23 mouse cellular contexts compared by ENCODE assay signal in the genomic region with DNA sequence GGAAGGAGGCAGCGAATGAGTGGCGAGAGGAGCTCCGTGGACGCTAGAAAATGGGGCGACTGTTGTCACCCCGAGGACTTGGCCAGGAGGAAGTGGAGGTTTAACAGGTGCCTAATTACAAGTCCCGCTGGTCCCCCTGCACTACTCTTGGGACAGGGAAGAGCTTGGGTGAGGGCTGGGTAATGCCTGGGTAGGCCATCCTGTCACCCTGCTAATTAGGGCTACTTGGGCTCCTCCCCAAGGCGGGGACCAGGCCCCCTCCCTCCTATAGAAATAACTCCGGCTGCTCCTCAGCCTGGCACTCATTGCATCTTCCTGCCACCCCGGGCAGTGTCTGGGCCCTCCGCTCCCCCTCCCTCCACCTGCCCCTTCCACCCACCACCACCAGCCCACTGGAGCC. TPM values are rescaled to one million over a fixed set of nuclear protein-coding genes. Genes with fewer than 3 reads are reported as not detected.
DNase-seq lines count a peak whose midpoint lies in the region; ATAC-seq and TF ChIP-seq lines count a peak whose summit lies in the region.
"Had no signal": no experiment of that assay in that cellular context is flagged by ENCODE, and none has a peak within 500 bp of the region (broad histone marks: within the 10 kb centered on the region; RNA-seq: fewer than 3 reads in every experiment).

Gene Vsig8 (plus strand): TSS at position 301 of the 400 bp plus-strand sequence.

- H3K36me3 ChIP-seq in limb, embryonic 10.5 days, result no peaks in the 10 kb centered on the region
- H3K36me3 ChIP-seq in stomach, embryonic 16.5 days (ENCODE audit: control insufficient read depth, insufficient read depth, low read length), result no peaks in the 10 kb centered on the region
- no peaks in the 10 kb centered on the region for H3K36me3 ChIP-seq in hindbrain, embryonic 13.5 days
- H3K36me3 ChIP-seq: forebrain, embryonic 10.5 days; hindbrain, embryonic 12.5 days had no signal

- H3K9me3 ChIP-seq in limb, embryonic 10.5 days (replicated peaks), result no peaks in the 10 kb centered on the region
- no peaks in the 10 kb centered on the region for H3K9me3 ChIP-seq in stomach, embryonic 16.5 days (replicated peaks; ENCODE audit: control insufficient read depth, low read length)
- H3K9me3 ChIP-seq in hindbrain, embryonic 13.5 days, result no peaks in the 10 kb centered on the region
- H3K9me3 ChIP-seq: forebrain, embryonic 10.5 days; forebrain, embryonic 13.5 days; hindbrain, embryonic 12.5 days had no signal

- no peak for DNase-seq in lung, adult 2 months
- no peak for DNase-seq in lung, postnatal 4 days
- DNase-seq in limb, embryonic 10.5 days (ENCODE audit: low spot score), result no peak
- DNase-seq in spleen, postnatal 10 days (ENCODE audit: low spot score in 2 of 2), result no peak
- DNase-seq: adrenal gland, adult 8-10 months; adrenal gland, postnatal 25 days; cerebellum, adult 18-20 months; cerebellum, adult 9-10 months; cerebellum, postnatal 14 days; gastrocnemius, postnatal 10 days; gastrocnemius, postnatal 36 days; heart, adult 2 months had no signal

- no peak within 1 kb of the TSS for H3K4me3 ChIP-seq in lung, adult 2 months (replicated peaks; ENCODE audit: extremely low read depth, low read depth, low read length)
- H3K4me3 ChIP-seq in limb, embryonic 10.5 days, result no peak within 1 kb of the TSS
- H3K4me3 ChIP-seq in stomach, embryonic 16.5 days (replicated peaks; ENCODE audit: low read length), result peak within 1 kb of the TSS; percentile 21
- no peak within 1 kb of the TSS for H3K4me3 ChIP-seq in hindbrain, embryonic 13.5 days
- H3K4me3 ChIP-seq: forebrain, embryonic 10.5 days; forebrain, embryonic 13.5 days; heart, adult 2 months; hindbrain, embryonic 12.5 days had no signal

- peak within 1 kb of the TSS; percentile 40 for H3K4me2 ChIP-seq in stomach, embryonic 16.5 days (ENCODE audit: low read depth, low read length)
- no peak within 1 kb of the TSS for H3K4me2 ChIP-seq in hindbrain, embryonic 13.5 days
- H3K4me2 ChIP-seq: forebrain, embryonic 13.5 days; heart, embryonic 11.5 days; hindbrain, embryonic 12.5 days had no signal

- no peak for TF ChIP-seq CTCF in lung, adult 2 months (IDR thresholded peaks at IDR 0.05; ENCODE audit: insufficient read depth, low read length)

- no peak for TF ChIP-seq POLR2A in lung, adult 2 months (IDR thresholded peaks at IDR 0.05; ENCODE audit: borderline replicate concordance, extremely low read depth, low read depth, low read length)

- no peak for ATAC-seq in stomach, embryonic 16.5 days (ENCODE audit: insufficient read depth, low FRiP score)
- no peak for ATAC-seq in hindbrain, embryonic 13.5 days (ENCODE audit: low FRiP score)
- ATAC-seq: activated CD4-positive, CD25-positive, alpha-beta regulatory T cell, adult 4 months; CD4-positive, CD25-positive, alpha-beta regulatory T cell, adult 4 months; forebrain, embryonic 13.5 days; forebrain, embryonic 16.5 days; hindbrain, embryonic 16.5 days had no signal

- H3K9ac ChIP-seq in stomach, embryonic 16.5 days (ENCODE audit: low read length), result peak within 1 kb of the TSS; percentile 48
- no peak within 1 kb of the TSS for H3K9ac ChIP-seq in hindbrain, embryonic 13.5 days
- H3K9ac ChIP-seq: forebrain, embryonic 13.5 days; hindbrain, embryonic 12.5 days had no signal

- 0 out of 2 replicates have a peak within 1 kb of the TSS, but pooled peaks have one; percentile 4 for H3K27ac ChIP-seq in limb, embryonic 10.5 days
- peak within 1 kb of the TSS; percentile 67 for H3K27ac ChIP-seq in stomach, embryonic 16.5 days (ENCODE audit: low read length)
- H3K27ac ChIP-seq in hindbrain, embryonic 13.5 days, result no peak within 1 kb of the TSS
- H3K27ac ChIP-seq: forebrain, embryonic 10.5 days; forebrain, embryonic 13.5 days; heart, adult 2 months; hindbrain, embryonic 12.5 days had no signal

- WGBS in lung, adult 2 months, result 75% methylated on average over 11 of the region's 11 CpGs
- WGBS in limb, embryonic 10.5 days, result 82% methylated on average over 11 of the region's 11 CpGs
- WGBS in stomach, embryonic 16.5 days, result 72% methylated on average over 11 of the region's 11 CpGs
- WGBS in hindbrain, embryonic 13.5 days, result 81% methylated on average over 11 of the region's 11 CpGs

- peaks cover 68% of the 10 kb centered on the region for H3K27me3 ChIP-seq in limb, embryonic 10.5 days (ENCODE audit: low read depth, poor library complexity, severe bottlenecking)
- peaks cover 5% of the 10 kb centered on the region; the same call in 1 of the 2 replicates for H3K27me3 ChIP-seq in stomach, embryonic 16.5 days (ENCODE audit: control insufficient read depth, insufficient read depth, low read length)
- H3K27me3 ChIP-seq in hindbrain, embryonic 13.5 days, result peaks cover 35% of the 10 kb centered on the region

- peaks cover 6% of the 10 kb centered on the region; the same call in 1 of the 2 replicates for H3K4me1 ChIP-seq in lung, adult 2 months (ENCODE audit: control insufficient read depth, insufficient read depth, low read length)
- peaks cover 27% of the 10 kb centered on the region for H3K4me1 ChIP-seq in limb, embryonic 10.5 days
- 0 out of 2 replicates have a peak, but pooled peaks cover 2% of the 10 kb centered on the region for H3K4me1 ChIP-seq in stomach, embryonic 16.5 days (ENCODE audit: control insufficient read depth, insufficient read depth, low read length)
- peaks cover 6% of the 10 kb centered on the region for H3K4me1 ChIP-seq in hindbrain, embryonic 13.5 days (replicated peaks)

RNA-seq across cellular contexts. Expression of gene Vsig8, which starts in this region (rescaled TPM):
- polyA plus RNA-seq in lung, adult 2 months (2012; rRNA removed), result 0.37 and 12.5 TPM in 2 replicates
- 0.13 TPM in 1 of 2 replicates, not detected in the other for polyA plus RNA-seq in limb, embryonic 10.5 days (2016; fragmentation: Nextera tagmentation; extraction: Ambion mirVana)
- 1.6 and 2.5 TPM in 2 replicates for polyA plus RNA-seq in stomach, embryonic 16.5 days (2015; fragmentation: Nextera tagmentation; extraction: Ambion mirVana)
- 0.17 and 0.18 TPM in 2 replicates for polyA plus RNA-seq in hindbrain, embryonic 13.5 days (2015; fragmentation: Nextera tagmentation; extraction: Ambion mirVana)
- polyA plus RNA-seq: activated CD4-positive, CD25-positive, alpha-beta regulatory T cell, adult 4 months; C2C12; CD4-positive, CD25-positive, alpha-beta regulatory T cell, adult 4 months; forebrain, embryonic 10.5 days; heart, adult 2 months; heart, embryonic 11.5 days had no signal
